Mouse (Mus musculus) heart, embryonic 10.5 days (tissue): Measurements from ENCODE around the gene Hoxb1. TPM values are rescaled to one million over a fixed set of nuclear protein-coding genes. Genes with fewer than 3 reads are reported as not detected.

ENCODE experiments used
- DNase-seq: peaks from one replicate; pipeline ENCODE4 v3.0.0-alpha.2; 2017; ENCODE audit warnings: low spot score
- H3K27ac ChIP-seq: fragments of 300-500 bp; sonication (generic); 2 replicates; pipeline ENCODE4 v1.5.1; 2016; ENCODE audit warnings: mild to moderate bottlenecking
- H3K27me3 ChIP-seq: fragments of 300-500 bp; sonication (generic); 2 replicates; pipeline ENCODE4 v1.6.1; 2016; ENCODE audit warnings: mild to moderate bottlenecking; ENCODE audit not compliant: poor library complexity, insufficient read depth, severe bottlenecking
- H3K36me3 ChIP-seq: fragments of 300-500 bp; sonication (generic); 2 replicates; pipeline ENCODE4 v1.6.1; 2016; ENCODE audit warnings: mild to moderate bottlenecking, moderate library complexity
- H3K4me1 ChIP-seq: fragments of 300-500 bp; sonication (generic); 2 replicates; pipeline ENCODE4 v1.6.1; 2016; ENCODE audit warnings: mild to moderate bottlenecking
- H3K4me3 ChIP-seq: fragments of 300-500 bp; sonication (generic); 2 replicates; pipeline ENCODE4 v1.5.1; 2016; ENCODE audit warnings: mild to moderate bottlenecking, moderate library complexity
- H3K9me3 ChIP-seq: fragments of 300-500 bp; sonication (generic); 2 replicates; pipeline ENCODE4 v1.6.1; 2016; ENCODE audit warnings: mild to moderate bottlenecking, moderate library complexity
- WGBS: fragments of 180-500 bp; shearing (Covaris S2); methylation state at CpG from one replicate; pipeline ENCODE4 v1.1.7; 2016; 5-methylcytosine and 5-hydroxymethylcytosine counted together
- polyA plus RNA-seq: library from polyadenylated mRNA; unstranded; fragments of >200 nt; fragmentation: Nextera tagmentation; extraction: Ambion mirVana; gene quantifications from 2 replicates; pipeline ENCODE4 v1.2.1, GENCODE M21; 2016

Hoxb1 gene
- 0.20 and 3.3 TPM in 2 replicates for polyA plus RNA-seq

DNA sequence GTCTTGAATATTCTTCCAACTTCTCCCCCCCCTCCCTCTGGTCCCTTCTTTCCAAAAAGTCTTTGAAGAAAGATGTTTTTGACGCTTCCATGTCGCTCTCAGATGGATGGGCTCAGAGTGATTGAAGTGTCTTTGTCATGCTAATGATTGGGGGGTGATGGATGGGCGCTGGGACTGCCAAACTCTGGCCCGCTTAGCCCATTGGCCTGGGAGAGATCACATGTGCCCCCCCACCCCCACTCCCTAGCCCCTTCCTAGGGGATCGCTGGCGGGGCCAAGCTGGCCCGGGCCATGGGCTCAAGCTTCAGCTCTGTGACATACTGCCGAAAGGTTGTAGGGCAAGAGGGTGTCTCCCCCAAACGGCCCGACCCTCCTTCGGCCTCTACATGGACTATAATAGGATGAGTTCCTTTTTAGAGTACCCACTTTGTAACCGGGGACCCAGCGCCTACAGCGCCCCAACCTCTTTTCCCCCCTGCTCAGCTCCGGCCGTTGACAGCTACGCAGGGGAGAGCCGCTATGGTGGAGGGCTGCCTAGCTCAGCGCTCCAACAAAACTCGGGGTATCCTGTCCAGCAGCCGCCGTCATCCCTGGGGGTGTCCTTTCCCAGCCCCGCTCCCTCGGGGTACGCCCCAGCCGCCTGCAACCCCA, at the start of gene Hoxb1:
Gene Hoxb1 (plus strand): TSS at position 312 of the 651 bp plus-strand sequence.
- Histone ChIP-seq H3K27me3 (peaks cover 92% of the 10 kb centered on the region), H3K4me1 (peaks cover 21% of the 10 kb centered on the region), H3K36me3 (no peaks in the 10 kb centered on the region), H3K9me3 (no peaks in the 10 kb centered on the region), H3K4me3 (peak within 1 kb of the TSS; percentile 50), H3K27ac (peak within 1 kb of the TSS; percentile 64)
- DNase-seq: peak; percentile 66
- 3% methylated on average over 26 of the region's 26 CpGs for WGBS

DNA sequence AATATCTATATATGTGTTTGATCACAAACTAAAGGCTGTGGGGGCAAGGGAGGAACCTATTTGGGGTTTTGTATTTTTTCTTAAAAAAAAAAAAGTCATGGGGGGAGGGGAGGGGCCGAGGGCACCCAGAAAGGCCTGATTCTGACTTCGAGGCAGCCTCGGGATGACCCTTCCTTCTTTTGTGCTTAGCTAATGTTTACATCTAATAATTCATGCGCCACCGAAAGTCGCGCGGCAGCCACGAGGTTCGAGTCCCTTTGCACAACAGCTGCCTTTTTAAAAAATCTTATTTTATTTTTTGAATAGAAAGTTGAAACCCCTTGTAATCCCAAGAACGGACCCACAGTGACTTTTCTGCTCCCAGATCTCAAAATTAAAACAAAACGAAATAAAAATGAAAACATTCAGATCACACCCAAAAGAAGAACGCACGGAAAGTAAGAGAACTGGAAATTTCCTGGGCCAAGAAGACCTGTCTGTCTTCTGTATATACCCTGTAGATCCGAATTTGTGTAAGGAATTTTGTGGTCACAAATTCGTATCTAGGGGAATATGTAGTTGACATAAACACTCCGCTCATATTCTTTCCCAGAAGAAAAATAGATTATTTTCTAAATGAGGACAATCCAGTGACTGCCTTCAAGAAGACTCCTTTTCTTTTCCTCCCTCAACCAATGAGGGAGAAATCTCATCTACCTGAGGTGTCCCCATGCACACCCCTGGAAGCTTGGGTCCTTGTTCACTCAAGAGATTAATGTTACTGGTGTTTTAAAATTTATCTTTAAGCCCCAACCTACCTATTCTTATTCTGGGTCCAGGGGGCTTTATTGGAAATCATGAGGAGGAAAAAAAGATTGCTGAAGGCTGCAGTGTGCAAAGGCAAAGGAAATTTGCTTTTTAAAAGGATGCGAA, 48.6 kb upstream of the Hoxb1 start:
- no peak for DNase-seq
- no peaks in the 10 kb centered on the region for H3K9me3 ChIP-seq
- H3K36me3 ChIP-seq: no peaks in the 10 kb centered on the region
- no peak overlapping the region for H3K4me3 ChIP-seq
- no peak overlapping the region for H3K27ac ChIP-seq
- peaks cover 37% of the 10 kb centered on the region for H3K4me1 ChIP-seq
- 10% methylated on average over 18 of the region's 18 CpGs for WGBS
- peaks cover 99% of the 10 kb centered on the region for H3K27me3 ChIP-seq

GRCm38 (mm10) chr11:96317608-96318367, 47.8 kb upstream of the Hoxb1 start, which contains the start of gene Hoxb4:
Gene Hoxb4 (plus strand): TSS chr11:96318267.
- WGBS: 2% methylated on average over 28 of the region's 28 CpGs
- Histone ChIP-seq H3K27me3 (peaks cover 99% of the 10 kb centered on the region), H3K27ac (peak within 1 kb of the TSS; percentile 89), H3K9me3 (no peaks in the 10 kb centered on the region), H3K4me1 (peaks cover 34% of the 10 kb centered on the region), H3K36me3 (no peaks in the 10 kb centered on the region), H3K4me3 (peak within 1 kb of the TSS; percentile 71)
- DNase-seq: no peak

DNA sequence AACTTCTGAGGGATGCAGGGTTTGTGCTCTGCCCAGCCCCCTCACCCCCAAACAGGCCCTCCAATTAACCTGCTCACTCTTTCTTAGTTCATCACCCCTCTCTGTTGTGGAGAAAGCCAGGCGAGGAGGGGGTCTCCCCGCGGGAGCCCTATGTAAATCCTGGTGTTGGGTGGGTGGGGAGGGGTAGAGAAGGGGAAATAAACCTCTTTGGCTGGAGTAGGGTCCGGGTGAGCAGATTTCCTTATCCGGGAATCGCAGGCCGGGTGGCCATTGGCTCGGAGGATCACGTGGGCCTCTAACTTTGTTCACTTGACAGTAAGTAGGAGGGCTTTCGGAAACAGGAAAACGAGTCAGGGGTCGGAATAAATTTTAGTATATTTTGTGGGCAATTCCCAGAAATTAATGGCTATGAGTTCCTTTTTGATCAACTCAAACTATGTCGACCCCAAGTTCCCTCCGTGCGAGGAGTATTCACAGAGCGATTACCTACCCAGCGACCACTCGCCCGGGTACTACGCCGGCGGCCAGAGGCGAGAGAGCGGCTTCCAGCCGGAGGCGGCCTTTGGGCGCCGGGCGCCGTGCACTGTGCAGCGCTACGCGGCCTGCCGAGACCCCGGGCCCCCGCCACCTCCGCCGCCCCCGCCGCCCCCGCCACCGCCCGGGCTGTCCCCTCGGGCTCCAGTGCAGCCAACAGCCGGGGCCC, 47.0 kb upstream of the Hoxb1 start:
- Histone ChIP-seq H3K4me1 (peaks cover 34% of the 10 kb centered on the region), H3K36me3 (no peaks in the 10 kb centered on the region), H3K27me3 (peaks cover 99% of the 10 kb centered on the region), H3K9me3 (no peaks in the 10 kb centered on the region), H3K4me3 (peak overlapping the region; percentile 71), H3K27ac (peak overlapping the region; percentile 89)
- no peak for DNase-seq
- WGBS: 1% methylated on average over 45 of the region's 45 CpGs

- Histone ChIP-seq H3K27me3 (peaks cover 99% of the 10 kb centered on the region), H3K4me1 (peaks cover 28% of the 10 kb centered on the region), H3K9me3 (no peaks in the 10 kb centered on the region), H3K36me3 (no peaks in the 10 kb centered on the region), H3K27ac (peak overlapping the region; percentile 89), H3K4me3 (peak overlapping the region; percentile 71)
- no peak for DNase-seq
- WGBS: under 1% methylated on average over 34 of the region's 34 CpGs
Measured at GRCm38 (mm10) chr11:96319071-96319902, 46.3 kb upstream of the Hoxb1 start.

DNA sequence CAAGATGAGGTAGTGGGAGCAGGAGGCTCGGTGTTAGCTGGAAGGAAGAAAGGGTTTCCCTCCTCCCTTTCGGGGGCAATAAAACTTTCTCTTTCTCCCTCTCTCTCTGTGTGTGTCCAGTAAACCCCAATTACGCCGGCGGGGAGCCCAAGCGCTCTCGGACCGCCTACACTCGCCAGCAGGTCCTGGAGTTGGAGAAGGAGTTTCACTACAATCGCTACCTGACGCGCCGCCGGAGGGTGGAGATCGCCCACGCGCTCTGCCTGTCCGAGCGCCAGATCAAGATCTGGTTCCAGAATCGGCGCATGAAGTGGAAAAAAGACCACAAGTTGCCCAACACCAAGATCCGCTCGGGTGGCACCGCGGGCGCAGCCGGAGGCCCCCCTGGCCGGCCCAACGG, 45.6 kb upstream of the Hoxb1 start:
- Histone ChIP-seq H3K4me3 (peak overlapping the region; percentile 71), H3K27me3 (peaks cover 99% of the 10 kb centered on the region), H3K4me1 (peaks cover 24% of the 10 kb centered on the region), H3K9me3 (no peaks in the 10 kb centered on the region), H3K27ac (peak overlapping the region; percentile 89), H3K36me3 (no peaks in the 10 kb centered on the region)
- under 1% methylated on average over 29 of the region's 29 CpGs for WGBS
- DNase-seq: no peak

DNA sequence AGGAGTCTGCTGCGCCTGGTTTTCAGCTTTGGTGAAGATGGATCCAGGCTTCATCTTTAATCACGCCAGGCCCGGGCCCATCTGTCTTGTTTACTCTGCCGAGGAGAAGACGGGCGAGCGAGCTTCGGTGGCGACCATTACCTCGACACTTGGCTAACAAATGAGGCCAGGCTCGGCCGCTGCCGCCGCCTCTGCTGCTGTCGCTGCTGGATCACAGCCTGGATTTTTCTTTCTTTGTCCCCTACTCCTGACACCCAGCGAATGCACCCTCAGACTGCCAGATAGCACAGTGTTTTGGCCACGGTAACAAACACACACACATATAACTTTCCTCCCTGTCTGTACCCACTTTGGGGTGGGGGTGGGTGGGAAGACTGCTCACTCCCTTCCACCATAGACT, 44.9 kb upstream of the Hoxb1 start:
- 6% methylated on average over 17 of the region's 17 CpGs for WGBS
- H3K4me1 ChIP-seq: peaks cover 25% of the 10 kb centered on the region
- H3K4me3 ChIP-seq: peak overlapping the region; percentile 71
- H3K27me3 ChIP-seq: peaks cover 99% of the 10 kb centered on the region
- H3K9me3 ChIP-seq: no peaks in the 10 kb centered on the region
- no peak for DNase-seq
- no peaks in the 10 kb centered on the region for H3K36me3 ChIP-seq
- peak overlapping the region; percentile 89; the same call in 1 of the 2 replicates for H3K27ac ChIP-seq

GRCm38 (mm10) chr11:96321846-96322245, 43.7 kb upstream of the Hoxb1 start:
- H3K27ac ChIP-seq: no peak overlapping the region
- no peaks in the 10 kb centered on the region for H3K9me3 ChIP-seq
- H3K4me3 ChIP-seq: peak overlapping the region; percentile 4; the same call in 1 of the 2 replicates
- 29% methylated on average over 5 of the region's 5 CpGs for WGBS
- DNase-seq: no peak
- no peaks in the 10 kb centered on the region for H3K36me3 ChIP-seq
- peaks cover 31% of the 10 kb centered on the region for H3K4me1 ChIP-seq
- H3K27me3 ChIP-seq: peaks cover 99% of the 10 kb centered on the region

- peak overlapping the region; percentile 47; the same call in 1 of the 2 replicates for H3K27ac ChIP-seq
Measured at GRCm38 (mm10) chr11:96322738-96323137, 42.8 kb upstream of the Hoxb1 start.

DNA sequence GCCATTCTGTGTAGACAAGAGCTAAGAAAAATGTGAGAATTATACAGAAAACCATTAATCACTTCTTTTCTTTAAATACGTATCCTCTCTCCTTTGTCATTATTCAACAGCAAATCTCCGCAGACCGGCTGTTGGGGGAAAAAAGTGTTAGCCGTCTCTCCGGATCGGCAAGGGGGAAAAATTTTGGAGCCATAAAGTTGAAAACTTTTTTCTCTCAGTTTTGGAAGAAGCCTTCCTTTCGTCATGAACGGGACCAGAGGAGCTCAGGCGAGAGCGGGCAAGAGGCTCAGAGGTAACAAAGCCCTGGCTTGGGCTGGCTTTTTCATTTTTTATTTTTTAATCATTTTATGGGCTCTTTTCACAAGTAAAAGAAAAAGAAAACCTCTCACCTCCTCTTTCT, 42.4 kb upstream of the Hoxb1 start, which contains the start of gene Hoxb3:
Gene Hoxb3 (plus strand): TSS at position 173 of the 400 bp plus-strand sequence.
- Histone ChIP-seq H3K4me1 (peaks cover 28% of the 10 kb centered on the region), H3K27me3 (peaks cover 99% of the 10 kb centered on the region), H3K4me3 (peak within 1 kb of the TSS; percentile 29; the same call in 1 of the 2 replicates), H3K36me3 (no peaks in the 10 kb centered on the region), H3K9me3 (no peaks in the 10 kb centered on the region), H3K27ac (peak within 1 kb of the TSS; percentile 59; the same call in 1 of the 2 replicates)
- no peak for DNase-seq
- WGBS: 16% methylated on average over 10 of the region's 10 CpGs

More at GRCm38 (mm10) chr11:96322738-96323137, 42.8 kb upstream of the Hoxb1 start:
- Histone ChIP-seq H3K36me3 (no peaks in the 10 kb centered on the region), H3K9me3 (no peaks in the 10 kb centered on the region), H3K27me3 (peaks cover 99% of the 10 kb centered on the region), H3K4me3 (no peak overlapping the region), H3K4me1 (peaks cover 31% of the 10 kb centered on the region)
- DNase-seq: no peak
- 14% methylated on average over 6 of the region's 6 CpGs for WGBS

DNA sequence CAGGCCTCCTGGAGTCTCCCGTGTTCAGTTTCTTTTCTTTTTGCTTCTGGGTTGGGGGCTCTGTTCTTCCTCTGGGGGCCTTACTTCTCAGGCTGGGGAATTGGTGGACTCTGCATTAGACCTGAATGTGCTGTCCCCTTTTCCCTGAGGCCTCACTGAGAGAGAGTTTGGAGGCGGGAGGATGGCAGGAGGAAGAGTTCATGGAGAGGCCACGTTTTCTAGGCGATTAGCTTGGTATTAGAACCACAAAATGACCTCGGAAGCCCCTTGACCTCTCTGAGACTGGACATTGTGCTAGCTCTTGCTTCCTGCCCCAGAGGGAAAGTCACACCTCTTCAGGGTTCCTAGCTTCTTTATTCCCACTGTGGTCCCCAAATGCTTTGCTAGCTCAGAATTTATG, 41.4 kb upstream of the Hoxb1 start:
- peak overlapping the region; percentile 59; the same call in 1 of the 2 replicates for H3K27ac ChIP-seq

More for the DNA sequence above, 41.4 kb upstream of the Hoxb1 start:
- Histone ChIP-seq H3K27me3 (peaks cover 100% of the 10 kb centered on the region), H3K4me3 (peak overlapping the region; percentile 29; the same call in 1 of the 2 replicates), H3K36me3 (no peaks in the 10 kb centered on the region), H3K9me3 (no peaks in the 10 kb centered on the region), H3K4me1 (peaks cover 21% of the 10 kb centered on the region)
- no peak for DNase-seq
- 4% methylated on average over 5 of the region's 5 CpGs for WGBS
